Mouse (Mus musculus) heart, adult 18-20 months (tissue): ENCODE measurements at regions not wholly inside any gene's neighbourhood (a gene's known extent, or its start where the extent isn't known, plus 50 kb on each side); places are given as distances from the start of the nearest gene placed in this dataset.

Experiments
- DNase-seq, 2 experiments: peaks; one replicate each; pipeline ENCODE4 v3.0.0; 2021 to 2022; ENCODE audit warnings: mixed read lengths in 1 of 2

DNA sequence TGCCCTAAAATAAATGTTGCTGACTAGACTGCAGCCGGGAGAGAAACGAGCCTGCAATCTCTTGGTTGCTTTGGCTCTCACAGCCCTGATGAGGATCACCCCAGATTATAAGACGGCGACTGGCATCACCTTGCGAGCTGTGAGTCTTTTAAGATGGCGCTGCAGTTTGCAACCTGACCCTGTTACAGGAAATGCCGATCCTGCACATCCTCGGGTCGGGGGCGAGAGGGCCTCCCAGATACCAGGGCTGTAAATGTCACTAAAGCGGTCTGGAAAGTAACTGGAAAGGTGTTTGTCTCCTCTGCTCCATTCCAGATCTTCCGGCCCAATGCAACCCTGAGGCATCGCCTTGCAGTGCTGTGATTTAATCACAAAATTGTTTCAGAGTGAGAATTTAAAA, 53.4 kb downstream of the Cartpt start:
- no peak for DNase-seq

DNA sequence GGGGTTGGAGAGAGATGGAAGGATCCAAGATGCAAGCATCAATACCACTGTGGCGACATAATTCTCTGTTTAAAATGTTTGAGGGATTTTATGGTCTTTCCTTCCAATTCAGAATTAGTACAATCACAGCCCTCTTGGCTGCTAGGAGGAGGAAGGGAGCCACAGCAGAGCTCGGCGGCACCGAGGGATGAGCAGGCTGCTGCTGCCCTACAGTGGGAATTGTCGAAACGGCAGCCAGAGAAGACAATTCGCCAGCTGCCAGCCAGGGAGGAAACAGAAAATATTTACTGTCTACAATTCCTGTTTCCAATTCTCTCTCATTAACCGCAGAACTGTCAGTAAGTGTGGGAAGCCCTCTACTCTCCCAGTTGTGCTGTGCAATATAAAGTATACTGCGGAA, 58.3 kb downstream of the Cartpt start:
- no peak for DNase-seq

DNA sequence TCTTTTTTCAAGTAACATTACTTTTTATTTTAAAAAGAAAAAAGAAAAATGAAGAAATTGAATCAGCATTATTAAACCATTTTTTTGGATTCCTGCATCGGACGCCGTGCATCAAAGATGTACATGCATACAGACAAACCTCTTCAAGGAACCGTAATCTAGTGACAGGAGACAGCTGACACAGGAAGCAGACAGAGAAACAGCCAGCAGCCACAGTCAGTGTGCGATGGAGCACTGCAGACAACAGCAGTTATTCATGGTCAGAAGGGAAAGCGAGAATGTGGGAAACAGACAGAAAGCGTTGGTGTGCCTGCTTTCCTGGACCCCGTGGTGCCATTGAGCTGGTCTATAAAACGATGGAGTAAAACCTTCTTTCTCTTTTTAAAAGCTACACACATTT, 61.4 kb downstream of the Cartpt start:
- DNase-seq: no peak

DNA sequence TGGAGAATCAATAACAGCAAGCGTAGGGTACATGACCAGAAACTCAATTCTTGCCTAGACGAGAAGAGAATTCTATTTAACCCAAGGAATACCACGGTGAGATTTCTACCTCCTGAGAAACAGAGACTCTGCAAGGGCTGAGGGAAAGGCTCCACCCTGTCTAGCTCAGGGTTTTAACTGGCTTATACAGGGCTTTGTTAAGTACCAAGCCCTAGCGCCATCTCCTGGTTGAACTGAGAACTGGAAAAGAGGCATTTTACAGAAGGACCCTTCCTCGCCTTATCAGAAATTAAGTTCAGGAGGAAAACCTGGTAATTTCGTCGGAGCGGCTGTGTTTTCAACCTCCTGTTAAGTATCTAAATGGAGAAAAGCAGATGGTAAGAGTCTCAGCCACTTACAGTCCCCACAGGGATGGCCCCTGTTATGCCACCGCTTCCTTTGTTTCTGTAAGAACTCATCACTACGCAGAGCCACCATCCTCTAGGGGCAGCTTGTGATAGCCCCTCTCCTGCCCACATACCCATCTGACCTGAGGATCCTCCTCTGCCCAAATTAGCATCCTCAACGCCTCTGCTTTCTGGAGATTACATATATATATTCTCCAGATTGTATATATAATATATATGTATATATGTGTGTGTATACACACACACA, 63.0 kb downstream of the Cartpt start:
- peak; percentile 68 to 84 for DNase-seq

DNA sequence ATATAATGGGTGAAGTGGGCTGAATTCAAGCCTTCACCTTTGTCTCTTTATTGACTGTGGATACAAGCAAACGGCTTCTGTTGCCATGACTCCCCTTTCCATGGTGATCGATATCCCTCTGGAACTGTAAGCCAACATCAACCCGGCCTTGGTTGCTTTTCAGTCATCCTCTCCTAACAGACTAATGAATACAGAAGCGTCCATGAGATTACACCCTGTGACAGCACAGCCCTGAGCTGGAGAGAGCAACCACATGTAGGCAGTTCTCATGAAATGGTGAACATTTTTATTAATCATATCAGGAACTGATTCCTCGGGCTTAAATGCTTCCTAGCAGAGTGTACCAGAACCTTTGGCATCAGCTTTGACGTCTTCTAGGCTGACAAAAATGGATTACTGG, 63.7 kb downstream of the Cartpt start:
- DNase-seq: no peak

DNA sequence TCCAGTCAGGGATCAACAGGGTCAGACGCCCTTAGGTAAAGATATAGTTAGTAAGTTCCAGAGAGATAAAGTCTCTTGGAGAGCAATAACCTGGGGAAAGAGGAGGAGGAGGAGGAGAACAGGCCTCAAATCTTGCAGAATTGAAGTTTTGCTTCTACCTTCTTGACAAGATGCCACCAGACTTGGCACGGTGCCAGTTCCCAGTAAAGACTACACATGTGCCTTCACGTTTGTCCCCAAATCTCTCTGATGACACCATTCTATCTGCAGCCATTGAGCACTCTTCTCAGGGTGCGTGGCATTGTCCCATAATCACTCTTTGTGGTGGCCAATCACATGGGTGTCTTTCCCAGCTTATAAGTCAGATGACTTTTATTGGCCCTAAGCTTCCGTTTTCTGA, 64.3 kb downstream of the Cartpt start:
- DNase-seq: no peak

DNA sequence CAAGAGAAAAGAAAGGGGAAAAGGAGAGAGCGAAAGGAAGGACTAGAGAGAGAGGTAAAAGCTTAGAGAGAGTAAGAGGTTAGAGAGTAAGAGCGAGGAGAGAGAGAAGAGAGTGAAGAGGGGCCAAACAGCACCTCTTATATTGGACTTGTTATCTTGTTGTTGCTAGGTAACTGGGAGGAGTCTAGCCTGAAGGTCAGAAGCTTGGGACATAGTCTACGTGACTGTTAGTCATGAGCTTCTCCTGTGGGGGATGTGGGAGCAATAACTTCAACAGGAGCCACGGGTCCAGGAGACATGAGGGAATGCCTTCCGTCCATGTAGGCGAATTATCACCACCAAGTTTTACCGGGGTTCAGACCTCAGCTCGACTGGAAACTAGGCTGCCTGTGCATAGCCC, 65.4 kb downstream of the Cartpt start:
- DNase-seq: no peak

DNA sequence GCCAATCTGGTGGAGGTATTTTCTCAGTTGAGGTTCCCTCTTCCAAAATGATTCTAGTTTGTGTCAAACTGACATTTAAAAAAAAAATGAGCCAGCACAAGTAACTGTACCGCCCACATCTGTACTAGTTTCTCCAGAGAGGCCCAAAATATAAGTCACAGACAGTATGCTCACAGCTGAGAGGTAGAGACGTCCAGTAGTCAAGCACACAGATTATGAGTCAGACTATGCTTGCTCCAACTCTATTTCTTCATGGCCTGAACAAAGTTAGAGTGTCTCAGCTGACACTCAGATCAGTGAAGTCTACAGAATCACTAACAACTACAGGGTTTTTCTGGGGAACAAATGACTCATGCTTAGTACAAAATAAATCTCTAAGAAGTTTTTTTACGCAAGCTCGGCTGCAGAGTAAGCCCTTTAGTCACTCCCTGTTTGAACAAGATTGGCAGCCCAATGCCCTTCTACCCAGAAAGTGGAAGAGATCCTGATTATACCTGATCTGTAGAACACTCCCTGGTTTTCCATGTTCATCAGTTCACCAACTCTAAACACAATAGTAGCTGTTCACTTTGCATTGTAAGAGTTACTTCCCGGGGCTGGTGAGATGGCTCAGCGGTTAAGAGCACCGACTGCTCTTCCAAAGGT, 70.7 kb downstream of the Cartpt start:
- peak in 1 of 2 experiments; percentile 4 for DNase-seq

DNA sequence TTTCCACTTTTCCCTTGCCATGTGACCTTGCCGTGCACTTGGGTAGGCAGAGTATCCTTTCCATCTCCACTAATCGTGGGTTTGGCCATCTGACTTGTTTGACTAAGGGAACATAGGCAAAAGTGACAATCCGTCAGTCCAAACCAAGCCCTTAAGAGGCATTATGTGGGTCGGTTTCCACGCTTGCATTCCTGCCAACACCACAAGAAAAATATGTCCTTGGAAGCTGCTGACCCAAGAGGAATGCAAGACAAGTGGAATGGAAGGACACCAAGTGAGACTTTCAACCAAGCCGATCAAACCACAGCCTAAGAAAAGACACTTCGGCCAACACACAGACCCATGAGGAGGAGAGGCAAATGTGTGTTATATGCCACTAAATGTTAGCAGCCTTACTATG, 73.3 kb downstream of the Cartpt start:
- peak in 1 of 2 experiments; percentile 7 for DNase-seq

DNA sequence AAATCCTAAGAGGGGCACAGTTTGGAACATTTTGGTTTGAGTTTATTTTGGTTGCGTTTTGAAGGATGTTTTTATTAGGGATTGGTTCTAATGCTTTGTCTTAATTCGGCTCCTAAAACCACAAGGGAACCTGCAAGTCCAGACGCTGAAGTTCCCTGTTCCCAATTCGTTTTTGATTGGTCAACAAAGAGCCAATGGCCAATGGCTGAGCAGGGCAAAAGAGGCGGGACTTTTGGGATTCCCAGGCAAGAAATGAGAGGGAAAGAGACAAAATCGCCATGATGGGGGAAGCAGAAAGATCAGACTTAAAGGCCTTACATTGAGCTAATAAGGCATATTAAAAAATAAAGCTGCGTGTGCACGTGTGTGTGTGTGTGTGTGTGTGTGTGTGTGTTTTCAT, 76.3 kb downstream of the Cartpt start:
- DNase-seq: no peak

DNA sequence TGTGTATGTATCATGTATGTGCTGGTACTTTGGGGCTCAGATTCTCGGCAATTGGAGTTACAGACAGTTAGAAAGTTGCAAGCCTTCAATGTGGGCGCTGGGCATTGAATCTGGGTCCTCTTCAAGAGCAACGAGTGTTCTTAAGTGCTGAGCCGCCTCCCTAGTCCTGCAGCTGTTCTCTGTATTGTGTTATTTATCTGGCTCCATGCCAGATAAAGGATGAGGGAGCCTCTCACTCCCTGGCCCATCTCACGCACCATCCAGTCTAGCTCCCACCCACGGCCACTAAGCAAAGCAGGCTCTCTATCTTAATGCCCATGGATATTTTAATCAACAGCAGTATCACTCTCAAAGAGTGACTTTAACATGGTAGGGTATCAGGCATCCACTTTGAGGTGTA, 84.2 kb downstream of the Cartpt start:
- no peak for DNase-seq

DNA sequence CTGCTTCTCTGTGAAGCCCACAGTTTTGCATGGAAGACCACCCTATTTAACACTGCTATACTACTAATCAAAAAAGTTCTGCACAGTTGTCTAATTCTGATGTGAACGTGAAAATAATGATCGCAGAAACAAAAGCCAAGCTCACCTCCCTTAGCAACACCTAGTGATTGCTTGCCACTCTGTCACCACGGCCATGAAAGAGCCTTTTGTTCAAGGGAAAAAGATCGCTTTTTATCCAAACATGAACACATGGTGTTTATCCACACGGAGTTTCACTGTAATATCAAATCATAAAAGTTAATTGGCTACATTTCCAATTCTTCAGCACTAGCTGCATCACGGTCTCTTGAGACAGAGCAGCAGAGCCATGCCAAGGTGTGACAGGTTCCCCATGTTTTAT, 85.1 kb downstream of the Cartpt start:
- no peak for DNase-seq

DNA sequence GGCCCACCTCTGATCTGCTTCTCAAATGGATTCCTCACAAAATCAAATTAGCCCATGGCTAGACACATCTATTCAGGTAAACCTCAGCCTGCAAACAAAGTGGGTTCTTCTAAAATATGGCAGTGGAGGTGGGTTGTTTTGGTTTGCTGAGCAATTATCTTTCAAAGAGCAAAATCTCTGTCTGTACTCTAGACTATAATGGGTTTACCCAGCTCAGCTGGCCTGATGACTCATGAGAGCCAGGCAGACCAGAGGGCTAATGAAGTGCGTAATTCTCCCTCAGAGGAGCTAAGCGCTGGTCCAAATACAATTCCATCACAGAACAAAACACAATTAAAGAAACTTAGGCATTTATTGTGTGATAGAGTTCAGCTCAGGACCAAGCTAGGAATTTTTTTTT, 86.1 kb downstream of the Cartpt start:
- peak in 1 of 2 experiments; percentile 13 for DNase-seq

DNA sequence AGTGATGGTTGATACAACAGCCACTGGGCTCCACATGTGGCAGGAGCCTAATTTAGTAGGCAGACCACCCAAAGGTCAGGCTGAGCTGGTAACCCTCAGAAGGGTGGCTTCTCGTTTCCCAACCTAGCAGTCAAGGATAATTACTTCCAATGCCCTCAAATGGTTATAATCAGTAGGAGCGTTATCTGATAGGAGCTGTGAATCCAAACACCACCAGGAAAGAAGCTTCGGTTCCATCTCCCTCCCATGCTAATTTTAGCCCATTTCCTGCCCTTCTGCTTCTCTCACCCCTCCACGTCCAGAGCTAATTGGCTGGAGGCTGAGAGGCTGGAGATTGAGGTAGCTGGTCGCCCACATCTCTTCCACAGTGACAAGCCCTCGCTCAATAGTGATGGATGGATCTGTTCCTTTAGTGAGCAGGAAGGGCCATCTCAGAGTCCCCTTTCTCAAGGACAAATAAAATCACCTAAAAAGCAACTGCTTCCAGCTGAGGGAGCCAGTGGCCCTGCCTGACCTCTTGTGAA, 86.8 kb downstream of the Cartpt start:
- DNase-seq: no peak

DNA sequence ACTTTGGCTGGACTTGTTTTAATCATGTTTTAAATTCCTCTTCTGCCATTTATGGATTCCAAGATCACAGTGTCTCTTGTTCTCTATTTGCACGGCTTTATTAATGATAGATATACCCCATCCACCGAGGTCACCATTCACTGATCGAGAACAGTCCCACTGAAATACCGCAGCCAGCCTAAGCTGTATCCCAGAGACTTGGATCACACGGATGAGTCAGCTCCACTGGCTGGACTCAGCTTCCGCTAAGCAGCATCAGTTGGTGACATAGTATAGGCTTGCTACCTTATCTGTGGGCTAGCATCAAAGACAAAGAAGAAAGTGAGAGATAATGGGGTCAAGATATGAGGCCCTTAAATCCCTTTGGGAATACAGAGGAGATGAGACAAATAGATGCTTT, 106.4 kb downstream of the Cartpt start:
- DNase-seq: no peak

DNA sequence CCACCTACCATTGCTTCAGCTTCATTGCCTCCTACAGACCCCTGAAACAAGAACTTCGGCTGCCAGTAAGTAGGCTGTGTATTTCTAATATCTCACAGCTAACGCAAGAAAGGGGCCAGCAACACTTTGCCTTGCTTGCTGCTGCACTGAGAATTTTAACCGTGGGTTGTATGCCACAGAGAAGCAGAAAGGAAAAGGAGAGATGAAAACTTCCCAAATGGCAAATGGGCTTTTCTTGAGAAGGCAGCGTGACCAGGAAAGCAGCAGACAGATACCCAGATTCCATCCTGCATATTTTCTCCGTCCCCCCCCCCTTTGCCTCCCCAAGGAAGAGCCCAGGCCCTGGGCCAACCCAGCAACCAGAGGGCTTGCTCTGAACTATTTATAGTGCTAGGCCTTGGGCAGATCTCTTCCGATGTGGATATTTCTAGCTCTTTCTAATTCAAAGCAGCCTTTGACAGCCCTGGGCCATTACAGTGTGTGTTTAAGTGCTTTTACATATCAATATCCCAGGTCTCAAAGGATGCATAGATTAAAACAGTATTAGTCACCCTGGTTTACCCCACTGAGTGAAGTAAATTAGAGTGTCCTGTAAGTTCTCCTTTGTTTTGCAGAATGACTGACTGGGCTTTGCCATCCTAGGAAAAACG, 107.0 kb downstream of the Cartpt start:
- DNase-seq: peak in 1 of 2 experiments; percentile 6

DNA sequence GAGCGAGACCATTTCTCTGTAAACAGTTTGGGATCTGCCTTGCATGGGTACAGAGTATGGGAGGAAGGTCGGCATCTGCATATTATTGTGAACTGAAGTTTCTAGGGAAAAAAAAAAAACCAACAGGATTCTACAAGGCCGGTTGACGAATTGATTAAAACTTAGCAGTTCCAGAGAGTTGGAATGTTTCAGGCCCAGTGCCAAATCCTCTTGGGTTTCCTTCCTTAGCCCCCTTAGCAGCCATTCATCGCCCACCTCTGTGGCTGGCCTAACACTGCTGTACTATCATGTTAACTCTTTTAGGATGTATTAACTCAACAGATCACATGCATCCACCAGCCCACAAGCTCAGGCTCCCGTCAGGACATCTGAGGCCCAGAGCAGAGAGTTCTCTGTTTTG, 107.9 kb downstream of the Cartpt start:
- no peak for DNase-seq

DNA sequence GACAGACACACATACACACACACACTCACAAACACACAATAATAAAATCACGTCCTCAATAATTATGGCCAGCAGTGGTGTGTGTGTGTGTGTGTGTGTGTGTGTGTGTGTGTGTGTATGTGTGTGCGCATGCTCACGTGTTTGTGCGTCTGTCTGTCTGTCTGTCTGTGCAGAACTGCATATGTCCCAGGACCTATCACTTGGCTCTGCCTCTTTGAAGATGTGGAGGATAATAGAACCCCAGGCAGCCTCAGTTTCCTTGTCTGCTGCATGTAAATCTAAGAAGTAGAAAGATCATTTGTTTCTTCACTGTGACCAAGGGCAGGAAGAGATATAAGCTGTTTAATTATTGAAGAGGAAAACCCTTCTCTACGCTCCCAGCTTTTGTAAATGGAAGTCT, 109.9 kb downstream of the Cartpt start:
- DNase-seq: no peak

DNA sequence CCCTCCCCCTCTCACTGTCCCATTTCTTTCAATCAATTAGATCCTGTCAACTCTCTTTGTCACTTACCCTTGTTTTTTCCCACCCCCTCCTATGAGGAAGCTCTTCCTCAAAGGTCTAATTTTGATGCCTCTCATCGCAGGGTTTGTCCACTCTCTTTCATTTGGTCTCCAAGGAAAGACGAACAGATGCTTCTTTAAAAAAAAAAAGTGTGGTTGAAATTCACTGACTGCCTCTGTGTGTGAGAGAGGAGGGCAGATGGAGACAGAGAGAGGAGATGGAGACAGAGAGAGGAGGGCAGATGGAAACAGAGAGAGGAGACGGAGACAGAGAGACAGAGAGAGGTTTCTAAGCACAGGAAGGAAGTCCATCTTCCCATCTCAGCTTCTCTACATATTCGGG, 113.1 kb downstream of the Cartpt start:
- DNase-seq: no peak

DNA sequence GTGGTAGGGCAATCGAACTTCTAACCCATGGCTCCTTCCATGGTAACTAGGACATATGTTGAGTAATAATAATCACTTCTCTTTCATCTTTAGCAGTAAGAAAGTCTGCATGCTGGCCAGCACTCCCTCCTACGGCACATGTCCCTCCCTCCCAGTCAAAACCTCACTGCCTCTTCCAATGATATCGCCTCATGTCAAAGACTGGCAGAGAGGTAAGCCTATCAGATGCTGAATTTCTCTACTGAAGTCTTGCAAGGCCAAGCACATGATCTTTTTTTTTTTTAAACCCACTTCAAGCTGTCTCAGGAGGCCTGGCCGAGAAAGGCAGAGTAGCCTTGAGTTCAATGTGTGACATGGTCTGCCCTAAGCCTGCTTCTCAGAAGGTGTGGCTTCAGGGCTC, 115.5 kb downstream of the Cartpt start:
- no peak for DNase-seq

DNA sequence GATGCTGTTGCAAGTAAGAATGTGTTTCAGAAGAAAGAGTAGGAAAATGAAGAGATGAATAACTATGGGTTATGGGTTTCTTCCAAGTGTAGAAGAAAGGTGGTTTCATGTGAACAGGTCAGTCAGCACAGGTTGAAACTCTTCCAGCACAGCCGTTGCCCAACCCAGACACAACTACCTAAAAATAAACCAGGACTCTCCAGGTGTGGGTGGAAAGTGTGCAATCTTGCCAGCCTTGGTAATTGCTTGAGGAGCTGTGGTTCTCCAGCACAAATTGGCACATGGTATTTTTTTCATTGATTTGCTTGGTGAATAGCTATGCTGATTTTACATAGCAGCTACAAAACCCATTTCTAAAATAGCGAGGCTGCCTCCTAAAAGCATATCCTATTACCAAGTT, 116.6 kb downstream of the Cartpt start:
- no peak for DNase-seq

DNA sequence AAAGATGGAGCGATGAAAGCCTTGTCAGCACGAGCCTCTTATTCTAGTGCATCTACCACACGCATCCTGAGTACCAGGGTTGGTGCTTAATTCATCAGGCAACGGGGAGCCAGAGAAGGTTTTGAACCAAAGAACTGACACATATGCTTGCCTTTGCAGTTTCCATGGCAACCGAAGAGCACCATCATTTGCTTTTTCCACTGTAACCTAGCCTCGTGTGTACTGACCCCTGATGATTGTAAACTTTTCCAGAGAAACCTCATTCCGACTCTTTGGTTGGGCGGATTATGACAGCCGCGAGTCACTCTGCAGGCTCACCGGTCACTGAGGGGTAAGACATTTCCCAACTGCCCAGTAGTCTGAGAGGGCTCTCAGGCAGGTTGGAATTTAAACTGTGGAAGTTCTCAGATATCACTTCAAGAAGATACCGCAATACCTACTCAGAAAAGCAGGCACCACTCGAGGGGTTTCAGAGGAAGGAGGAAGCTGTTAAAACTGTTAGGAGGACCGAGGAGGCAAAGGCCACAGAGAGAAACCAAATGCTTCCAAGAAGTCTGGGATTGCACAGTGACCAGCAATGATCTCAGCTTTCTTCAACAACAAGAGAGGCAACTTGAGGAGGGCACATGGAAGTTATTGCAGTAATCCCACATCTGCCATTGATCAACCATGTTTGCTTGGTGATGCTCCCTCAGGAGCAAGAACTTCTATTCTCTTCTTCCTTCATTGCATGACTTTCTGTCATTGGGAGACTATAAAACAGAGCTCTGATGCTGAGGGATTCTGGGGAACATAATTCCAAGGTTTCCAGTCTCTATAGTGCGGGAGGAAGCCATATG, 117.8 kb downstream of the Cartpt start:
- DNase-seq: no peak

DNA sequence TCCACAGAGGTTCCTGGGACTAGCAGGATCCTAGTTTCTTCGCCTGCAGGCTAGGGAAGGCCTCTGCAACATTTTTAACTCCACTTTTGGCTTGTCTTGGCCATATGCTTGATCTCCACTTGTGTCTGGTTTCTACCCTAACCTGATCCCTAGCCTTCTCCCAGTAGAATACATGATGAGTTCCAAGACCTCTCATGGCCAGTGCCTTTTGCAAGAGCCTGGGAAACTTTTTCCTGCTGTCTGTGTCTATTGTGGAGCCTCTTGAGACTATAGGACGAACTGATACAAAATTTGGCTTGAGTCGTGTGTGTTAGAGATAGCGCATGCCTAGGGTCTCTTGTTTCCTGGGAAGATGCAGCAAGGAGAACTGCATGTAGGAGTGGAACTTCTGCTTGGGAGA, 119.3 kb downstream of the Cartpt start:
- DNase-seq: no peak
